Mouse (Mus musculus): Measurements from ENCODE around the gene Tsen54. TPM values are rescaled to one million over a fixed set of nuclear protein-coding genes. Genes with fewer than 3 reads are reported as not detected.

Gene Tsen54
- total RNA-seq (2018; cell fraction: chromatin; rRNA removed): 10 to 100 TPM in 17 of 26 experiments, 1 to 10 TPM in 9; 3.7 to 33.3 (median 13.9) TPM
- total RNA-seq (2018; cell fraction: cytosol; rRNA removed): 1 to 10 TPM; 3.1 to 8.1 (median 5.7) TPM
- 10 to 100 TPM in 8 of 26 experiments, 1 to 10 TPM in 18; 3.3 to 21.0 (median 7.9) TPM for total RNA-seq (2018; cell fraction: nucleus; rRNA removed)
- polyA plus RNA-seq (2018): 4.8 to 12.1 TPM (median 7.2 TPM) in 3 replicates

GRCm38 (mm10) chr11:115814605-115815450 lies at the start of gene Tsen54:
Tsen54 (plus strand) TSS chr11:115814724.
- 1% methylated on average over 65 of the region's 84 CpGs for WGBS (ENCODE audit: missing documents)

DNA sequence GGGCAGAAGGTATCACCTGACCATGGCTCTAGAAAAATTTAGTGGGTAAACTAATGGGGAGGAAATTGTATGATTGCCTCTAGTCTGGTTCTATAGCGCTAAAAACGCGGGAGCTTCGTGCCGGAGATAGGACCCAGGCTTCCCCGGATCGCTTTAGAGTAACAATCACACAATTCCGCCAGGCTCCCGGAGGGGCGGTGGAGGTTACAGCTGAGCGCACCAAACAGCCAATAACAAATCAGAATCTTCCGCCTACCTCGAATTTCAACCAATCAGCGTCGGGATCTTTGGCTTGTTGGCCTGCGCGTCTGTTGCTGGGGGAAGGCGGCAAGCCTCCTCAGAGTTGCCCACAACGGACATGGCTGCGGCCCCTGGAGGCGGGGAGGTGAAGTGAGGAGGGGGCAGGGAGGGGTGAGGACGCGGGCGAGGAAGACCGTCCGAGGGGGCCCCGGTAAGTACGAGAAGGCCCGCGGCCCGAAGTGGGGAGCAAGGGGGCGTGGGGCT lies 49.4 kb upstream of the Tsen54 start, which contains the start of gene Tmem94:
TSS of gene Tmem94 (plus strand) at position 331 of the 504 bp plus-strand sequence.
- 2% methylated on average over 31 of the region's 32 CpGs for WGBS (ENCODE audit: missing documents)
- H3K4me3 ChIP-seq (ENCODE audit: inconsistent target): peak within 1 kb of the TSS; percentile 76
- peak within 1 kb of the TSS; percentile 43 for H3K27ac ChIP-seq
- H3K79me2 ChIP-seq (ENCODE audit: inconsistent target): peaks cover 17% of the 10 kb centered on the region; the same call in 1 of the 2 replicates
- H3K36me3 ChIP-seq (ENCODE audit: inconsistent target): no peaks in the 10 kb centered on the region

More at GRCm38 (mm10) chr11:115814605-115815450, at the start of gene Tsen54:
- no peaks in the 10 kb centered on the region; the same call in 1 of the 2 replicates for H3K79me2 ChIP-seq (ENCODE audit: inconsistent target)
- H3K27ac ChIP-seq: no peak within 1 kb of the TSS
- H3K36me3 ChIP-seq (ENCODE audit: inconsistent target): no peaks in the 10 kb centered on the region
- peak within 1 kb of the TSS; percentile 48 for H3K4me3 ChIP-seq (ENCODE audit: inconsistent target)

DNA sequence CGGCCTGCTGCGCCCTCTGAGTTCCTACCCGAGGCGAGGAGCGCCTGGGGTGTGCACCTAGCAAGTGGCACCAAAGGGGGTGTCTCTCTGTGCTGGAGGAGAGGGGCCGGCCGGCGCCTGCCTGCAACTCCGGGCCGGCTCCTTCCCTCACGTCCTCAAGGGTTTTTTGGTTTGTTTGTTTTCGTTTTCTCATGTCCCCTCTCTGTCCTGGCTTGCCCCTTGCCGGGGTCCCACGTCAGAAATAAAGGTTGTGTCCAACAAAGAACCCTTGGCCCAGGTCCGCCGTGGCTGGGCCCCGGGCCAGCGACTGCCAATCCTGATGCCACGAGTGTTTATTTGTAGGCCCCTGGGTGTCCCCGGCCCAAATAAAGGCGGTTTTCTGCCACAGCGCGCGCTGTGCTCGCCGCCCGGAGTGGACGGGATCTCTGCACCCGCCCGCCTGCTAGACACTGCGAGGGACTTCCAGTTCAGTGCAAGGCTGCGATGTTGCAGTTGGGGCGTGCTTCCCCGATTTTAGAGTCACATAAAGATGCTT lies 48.9 kb upstream of the Tsen54 start:
- peak overlapping the region; percentile 76 for H3K4me3 ChIP-seq (ENCODE audit: inconsistent target)
- H3K27ac ChIP-seq: peak overlapping the region; percentile 43
- H3K36me3 ChIP-seq (ENCODE audit: inconsistent target): no peaks in the 10 kb centered on the region
- WGBS (ENCODE audit: missing documents): 1% methylated on average over 30 of the region's 34 CpGs
- peaks cover 22% of the 10 kb centered on the region; the same call in 1 of the 2 replicates for H3K79me2 ChIP-seq (ENCODE audit: inconsistent target)

- Histone ChIP-seq H3K27ac (peak overlapping the region; percentile 43; the same call in 1 of the 2 replicates), H3K36me3 (ENCODE audit: inconsistent target) (no peaks in the 10 kb centered on the region), H3K4me3 (ENCODE audit: inconsistent target) (peak overlapping the region; percentile 76), H3K79me2 (ENCODE audit: inconsistent target) (peaks cover 28% of the 10 kb centered on the region; the same call in 1 of the 2 replicates)
- 40% methylated on average over 13 of the region's 13 CpGs for WGBS (ENCODE audit: missing documents)
These were observed 48.1 kb upstream of the Tsen54 start for GRCm38 (mm10) chr11:115766356-115766943.

- Histone ChIP-seq H3K79me2 (ENCODE audit: inconsistent target) (peaks cover 33% of the 10 kb centered on the region; the same call in 1 of the 2 replicates), H3K4me3 (ENCODE audit: inconsistent target) (no peak overlapping the region), H3K36me3 (ENCODE audit: inconsistent target) (no peaks in the 10 kb centered on the region), H3K27ac (no peak overlapping the region)
- WGBS (ENCODE audit: missing documents): 80% methylated on average over 8 of the region's 8 CpGs
These were observed 47.5 kb upstream of the Tsen54 start for GRCm38 (mm10) chr11:115766981-115767380.

GRCm38 (mm10) chr11:115768896-115769295 lies 45.6 kb upstream of the Tsen54 start:
- no peak overlapping the region for H3K27ac ChIP-seq
- no peak overlapping the region for H3K4me3 ChIP-seq (ENCODE audit: inconsistent target)
- H3K36me3 ChIP-seq (ENCODE audit: inconsistent target): no peaks in the 10 kb centered on the region
- 100% methylated on average over 3 of the region's 3 CpGs for WGBS (ENCODE audit: missing documents)
- peaks cover 51% of the 10 kb centered on the region; the same call in 1 of the 2 replicates for H3K79me2 ChIP-seq (ENCODE audit: inconsistent target)

GRCm38 (mm10) chr11:115774653-115775052 lies 39.9 kb upstream of the Tsen54 start:
- Histone ChIP-seq H3K4me3 (ENCODE audit: inconsistent target) (no peak overlapping the region), H3K27ac (no peak overlapping the region), H3K36me3 (ENCODE audit: inconsistent target) (no peaks in the 10 kb centered on the region), H3K79me2 (ENCODE audit: inconsistent target) (peaks cover 39% of the 10 kb centered on the region; the same call in 1 of the 2 replicates)
- WGBS (ENCODE audit: missing documents): 78% methylated on average over 4 of the region's 4 CpGs

DNA sequence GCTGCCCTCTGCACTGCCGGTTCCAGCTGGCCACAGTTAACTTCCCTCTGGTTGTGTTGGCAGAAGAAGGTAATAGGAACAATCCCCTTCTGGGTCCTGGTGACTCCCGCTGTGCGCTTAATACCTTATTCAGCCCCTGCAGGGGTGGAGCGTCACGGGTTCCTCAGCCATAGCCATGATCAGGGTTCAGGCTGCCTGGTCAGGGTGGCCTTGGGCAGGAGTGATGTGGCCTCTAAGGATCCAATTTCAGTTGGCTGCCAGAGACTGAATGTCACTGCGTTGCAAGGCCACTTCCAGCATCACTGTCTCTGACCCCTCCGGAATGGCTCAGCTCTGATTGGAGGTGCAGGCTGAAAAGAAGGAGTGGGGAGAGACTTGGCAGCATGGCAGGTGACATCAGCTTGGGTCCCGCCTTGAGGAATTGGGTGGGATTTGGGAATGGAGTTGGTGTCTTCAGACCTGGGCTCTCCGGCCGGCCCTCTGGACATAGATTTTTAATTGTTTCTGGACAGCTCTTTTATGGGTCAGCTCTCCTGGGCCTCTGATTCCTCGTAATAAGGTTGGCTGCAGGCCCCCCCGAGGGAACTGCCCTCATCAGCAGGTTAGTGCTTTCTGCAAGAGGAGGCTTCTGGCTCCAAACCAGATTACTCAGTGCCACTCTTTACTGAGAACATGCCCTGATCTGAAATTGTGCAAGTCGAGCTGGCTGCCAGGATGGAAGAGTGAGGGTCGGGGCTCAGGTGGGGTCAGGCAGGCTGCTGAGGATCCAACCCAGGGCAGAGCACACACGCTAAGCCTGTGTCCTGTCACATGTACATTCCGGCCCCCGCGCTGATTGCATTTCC lies 38.5 kb upstream of the Tsen54 start:
- whole genome bisulfite sequencing (ENCODE audit: missing documents): 91% methylated on average over 16 of the region's 18 CpGs
- Histone ChIP-seq H3K27ac (no peak overlapping the region), H3K4me3 (ENCODE audit: inconsistent target) (no peak overlapping the region), H3K36me3 (ENCODE audit: inconsistent target) (no peaks in the 10 kb centered on the region), H3K79me2 (ENCODE audit: inconsistent target) (peaks cover 25% of the 10 kb centered on the region; the same call in 1 of the 2 replicates)

DNA sequence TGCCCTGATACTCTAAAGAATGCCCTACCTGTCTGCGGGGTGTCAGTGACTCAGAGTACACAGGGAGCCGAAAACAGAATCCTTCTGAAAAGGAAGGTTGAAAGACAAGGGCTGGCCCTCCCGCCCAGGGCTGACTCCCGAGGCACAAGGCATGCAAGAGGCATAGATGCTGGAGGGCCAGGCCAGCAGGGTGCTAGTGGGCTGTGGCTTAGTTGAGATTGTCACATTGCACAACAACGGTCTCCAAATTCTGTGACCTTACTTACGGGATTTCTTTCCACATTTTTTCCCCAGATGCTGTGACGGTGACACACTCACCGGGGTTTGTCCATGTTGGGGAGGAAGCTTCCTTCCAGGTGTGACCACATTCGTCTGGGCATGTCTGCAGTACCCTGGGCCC lies 37.6 kb upstream of the Tsen54 start:
- Histone ChIP-seq H3K79me2 (ENCODE audit: inconsistent target) (peaks cover 19% of the 10 kb centered on the region; the same call in 1 of the 2 replicates), H3K36me3 (ENCODE audit: inconsistent target) (no peaks in the 10 kb centered on the region), H3K4me3 (ENCODE audit: inconsistent target) (no peak overlapping the region), H3K27ac (no peak overlapping the region)
- 88% methylated on average over 9 of the region's 9 CpGs for WGBS (ENCODE audit: missing documents)

DNA sequence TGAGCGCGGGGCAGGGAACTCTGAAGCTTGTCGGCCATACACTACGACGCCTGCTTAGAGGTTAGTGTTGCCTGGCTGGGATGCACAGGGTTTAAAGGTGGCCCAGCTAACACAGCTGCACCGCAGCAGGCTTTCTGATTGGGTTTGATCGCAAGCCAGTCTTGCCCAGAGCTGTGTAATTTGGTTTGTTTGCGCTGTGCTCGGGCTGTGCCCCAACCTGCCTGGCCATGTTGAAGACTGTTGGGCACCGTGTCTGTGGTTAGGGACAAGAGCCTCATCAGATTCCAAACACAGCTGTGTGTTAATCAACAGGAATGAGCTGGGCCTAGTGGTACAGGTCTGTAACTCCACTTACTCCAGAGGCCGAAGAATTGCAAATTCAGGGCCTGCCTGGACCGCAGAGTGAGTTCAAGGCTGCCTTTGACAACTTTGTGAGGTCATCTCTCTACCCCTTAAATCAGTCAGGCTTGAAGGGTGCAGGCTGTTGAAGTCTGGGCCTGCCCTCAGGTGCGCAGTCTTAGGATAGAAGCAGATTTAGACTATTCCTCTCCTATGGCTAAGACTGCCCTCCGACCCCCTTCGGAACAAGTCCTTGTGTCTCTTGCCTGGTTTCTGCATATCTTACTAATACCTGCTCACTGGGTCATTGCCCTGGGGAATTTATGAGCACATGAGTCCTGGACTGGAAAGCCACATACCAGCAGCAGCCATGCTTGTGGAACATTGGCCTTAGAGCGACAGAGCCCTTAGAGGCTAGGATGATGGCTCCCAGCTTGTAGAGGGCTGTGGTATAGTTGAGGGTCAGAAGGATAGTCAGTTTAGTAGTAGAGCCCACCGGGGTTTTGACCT lies 36.8 kb upstream of the Tsen54 start:
- Histone ChIP-seq H3K27ac (no peak overlapping the region), H3K36me3 (ENCODE audit: inconsistent target) (no peaks in the 10 kb centered on the region), H3K79me2 (ENCODE audit: inconsistent target) (peaks cover 11% of the 10 kb centered on the region; the same call in 1 of the 2 replicates), H3K4me3 (ENCODE audit: inconsistent target) (no peak overlapping the region)
- WGBS (ENCODE audit: missing documents): 94% methylated on average over 17 of the region's 17 CpGs

DNA sequence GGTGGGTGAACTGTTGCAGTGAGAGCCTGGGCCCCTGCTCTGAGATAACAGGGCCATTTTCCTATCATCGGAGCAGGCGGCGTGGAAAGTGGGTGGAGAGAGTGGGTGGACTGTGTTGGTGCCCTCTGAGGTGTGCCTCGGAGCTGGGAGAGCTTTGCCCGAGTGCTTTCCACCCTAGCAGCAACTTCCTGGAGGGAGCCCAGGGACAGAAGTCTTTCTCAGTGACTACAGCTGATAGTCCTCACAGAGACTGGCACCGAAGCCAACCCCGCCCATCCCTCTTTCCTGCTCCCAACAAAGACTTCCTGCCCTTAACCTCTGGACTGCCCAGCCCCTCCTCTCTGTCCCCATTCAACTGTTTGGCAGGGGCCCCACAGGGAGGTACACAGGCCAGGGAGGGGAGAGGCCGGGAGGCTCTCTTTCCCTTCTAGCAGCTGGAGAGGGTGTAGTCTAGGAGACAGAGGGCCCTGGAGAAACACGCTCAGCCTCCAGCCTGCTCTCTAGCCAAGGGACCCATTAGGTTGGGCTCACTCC lies 35.4 kb upstream of the Tsen54 start:
- WGBS (ENCODE audit: missing documents): 48% methylated on average over 9 of the region's 9 CpGs
- H3K27ac ChIP-seq: no peak overlapping the region
- H3K36me3 ChIP-seq (ENCODE audit: inconsistent target): no peaks in the 10 kb centered on the region
- H3K4me3 ChIP-seq (ENCODE audit: inconsistent target): no peak overlapping the region
- H3K79me2 ChIP-seq (ENCODE audit: inconsistent target): no peaks in the 10 kb centered on the region; the same call in 1 of the 2 replicates

GRCm38 (mm10) chr11:115780141-115781070 lies 34.1 kb upstream of the Tsen54 start:
- no peaks in the 10 kb centered on the region for H3K36me3 ChIP-seq (ENCODE audit: inconsistent target)
- no peak overlapping the region for H3K27ac ChIP-seq
- H3K4me3 ChIP-seq (ENCODE audit: inconsistent target): no peak overlapping the region
- H3K79me2 ChIP-seq (ENCODE audit: inconsistent target): no peaks in the 10 kb centered on the region
- 57% methylated on average over 20 of the region's 20 CpGs for WGBS (ENCODE audit: missing documents)

All from macrophage (primary cell).